Comparison of ENCODE assay signal across 14 mouse cellular contexts in genomic region chr9:56420892-56421601, GRCm38 (mm10). TPM values are rescaled to one million over a fixed set of nuclear protein-coding genes. Genes with fewer than 3 reads are reported as not detected.
DNase-seq lines count a peak whose midpoint lies in the region; ATAC-seq and TF ChIP-seq lines count a peak whose summit lies in the region.
"Had no signal": no experiment of that assay in that cellular context is flagged by ENCODE, and none has a peak within 500 bp of the region (broad histone marks: within the 10 kb centered on the region; RNA-seq: fewer than 3 reads in every experiment).

No protein-coding gene starts in this region.

- TF ChIP-seq CTCF in heart, postnatal 0 days (IDR thresholded peaks at IDR 0.05; ENCODE audit: low read depth): no peak
- TF ChIP-seq CTCF in hindbrain, postnatal 0 days (IDR thresholded peaks at IDR 0.05; ENCODE audit: low read depth): no peak

- peak overlapping the region; percentile 9; the same call in 1 of the 2 replicates for H3K27ac ChIP-seq in heart, postnatal 0 days (ENCODE audit: low read depth)
- no peak overlapping the region for H3K27ac ChIP-seq in neural tube, embryonic 13.5 days (replicated peaks)
- no peak overlapping the region for H3K27ac ChIP-seq in hindbrain, postnatal 0 days

- no peak for DNase-seq in heart, postnatal 0 days (ENCODE audit: low spot score)
- DNase-seq in heart, postnatal 10 days: no peak
- DNase-seq in neural tube, embryonic 10.5 days (ENCODE audit: extremely low spot score, low spot score): no peak
- DNase-seq in hindbrain, postnatal 0 days (ENCODE audit: low spot score): no peak
- no peak for DNase-seq in adrenal gland, adult 18-20 months (ENCODE audit: low spot score in 2 of 2)
- DNase-seq in lung, postnatal 36 days: no peak
- DNase-seq: cerebellum, adult 11-12 months; gastrocnemius, postnatal 25 days; kidney, postnatal 14 days; lung, postnatal 4 days; retina, postnatal 1 day had no signal

- H3K4me1 ChIP-seq in heart, postnatal 0 days (ENCODE audit: control insufficient read depth, insufficient read depth): peaks cover 47% of the 10 kb centered on the region
- H3K4me1 ChIP-seq in neural tube, embryonic 13.5 days (replicated peaks): peaks cover 60% of the 10 kb centered on the region
- H3K4me1 ChIP-seq in hindbrain, postnatal 0 days (ENCODE audit: insufficient read depth, low read length): peaks cover 22% of the 10 kb centered on the region; the same call in 1 of the 2 replicates

- WGBS in heart, postnatal 0 days: 45% methylated on average over 9 of the region's 9 CpGs
- 86% methylated on average over 9 of the region's 9 CpGs for WGBS in neural tube, embryonic 13.5 days
- WGBS in hindbrain, postnatal 0 days: 86% methylated on average over 9 of the region's 9 CpGs

- H3K4me2 ChIP-seq in heart, postnatal 0 days (ENCODE audit: low read depth, low read length): no peak overlapping the region
- H3K4me2 ChIP-seq in neural tube, embryonic 13.5 days: peak overlapping the region; percentile 9; the same call in 1 of the 2 replicates
- H3K4me2 ChIP-seq in hindbrain, postnatal 0 days (ENCODE audit: low read depth, low read length): no peak overlapping the region

- no peaks in the 10 kb centered on the region for H3K36me3 ChIP-seq in heart, postnatal 0 days (replicated peaks; ENCODE audit: control insufficient read depth, insufficient read depth, low read length)
- H3K36me3 ChIP-seq in neural tube, embryonic 13.5 days: no peaks in the 10 kb centered on the region
- no peaks in the 10 kb centered on the region for H3K36me3 ChIP-seq in hindbrain, postnatal 0 days (ENCODE audit: insufficient read depth, low read length)

- intact Hi-C loops in heart, postnatal 10 days (cut with DNase I): no loop called here

- no peak overlapping the region for H3K4me3 ChIP-seq in heart, postnatal 0 days (ENCODE audit: low read depth, low read length)
- H3K4me3 ChIP-seq in neural tube, embryonic 13.5 days: no peak overlapping the region
- H3K4me3 ChIP-seq in hindbrain, postnatal 0 days (ENCODE audit: low read length): no peak overlapping the region

- H3K9me3 ChIP-seq in heart, postnatal 0 days (replicated peaks; ENCODE audit: control insufficient read depth, low read length): no peaks in the 10 kb centered on the region
- H3K9me3 ChIP-seq in neural tube, embryonic 13.5 days: no peaks in the 10 kb centered on the region
- no peaks in the 10 kb centered on the region for H3K9me3 ChIP-seq in hindbrain, postnatal 0 days (ENCODE audit: low read length)

- H3K9ac ChIP-seq in heart, postnatal 0 days (replicated peaks; ENCODE audit: low read depth, low read length): no peak overlapping the region
- H3K9ac ChIP-seq in neural tube, embryonic 13.5 days: no peak overlapping the region
- H3K9ac ChIP-seq in hindbrain, postnatal 0 days (replicated peaks; ENCODE audit: low read length): 0 out of 2 replicates have a peak overlapping the region, but pooled peaks have one; percentile 10

- ATAC-seq in heart, postnatal 0 days (ENCODE audit: insufficient read depth, low read depth): no peak
- no peak for ATAC-seq in neural tube, embryonic 13.5 days (ENCODE audit: low read depth)
- ATAC-seq in hindbrain, postnatal 0 days: no peak
- ATAC-seq: intestine, postnatal 0 days; midbrain, embryonic 16.5 days had no signal

- TF ChIP-seq EP300 in heart, postnatal 0 days (IDR thresholded peaks at IDR 0.05; ENCODE audit: low read depth): no peak

- H3K27me3 ChIP-seq in heart, postnatal 0 days (ENCODE audit: control insufficient read depth, insufficient read depth, low read length): no peaks in the 10 kb centered on the region
- no peaks in the 10 kb centered on the region for H3K27me3 ChIP-seq in neural tube, embryonic 13.5 days
- no peaks in the 10 kb centered on the region for H3K27me3 ChIP-seq in hindbrain, postnatal 0 days (ENCODE audit: insufficient read depth, low read length)

RNA-seq across cellular contexts. Expression of gene Hmg20a, which starts 2.6 kb away (rescaled TPM):
- 28.6 and 30.1 TPM in 2 replicates for total RNA-seq in heart, postnatal 0 days (2014; rRNA removed; ENCODE audit: low replicate concordance)
- 31.5 and 34.3 TPM in 2 replicates for polyA plus RNA-seq in heart, postnatal 0 days (2015; fragmentation: Nextera tagmentation; extraction: Ambion mirVana)
- total RNA-seq in heart, postnatal 10 days (2021): 10 to 100 TPM; 32.9 to 36.3 TPM
- 80.4 and 85.6 TPM in 2 replicates for polyA plus RNA-seq in neural tube, embryonic 13.5 days (2015; fragmentation: Nextera tagmentation; extraction: Ambion mirVana)
- total RNA-seq in hindbrain, postnatal 0 days (2014; rRNA removed): 48.2 and 50.9 TPM in 2 replicates
- polyA plus RNA-seq in hindbrain, postnatal 0 days (2015; fragmentation: Nextera tagmentation; extraction: Ambion mirVana): 57.1 and 58.5 TPM in 2 replicates
- 10 to 100 TPM; 31.5 to 37.5 TPM for total RNA-seq in adrenal gland, adult 18-20 months (2021)

RNA-seq across cellular contexts. Expression of gene Peak1, which starts 3.2 kb away (rescaled TPM):
- total RNA-seq in heart, postnatal 0 days (2014; rRNA removed; ENCODE audit: low replicate concordance): 19.7 and 28.7 TPM in 2 replicates
- 7.3 and 8.1 TPM in 2 replicates for polyA plus RNA-seq in heart, postnatal 0 days (2015; fragmentation: Nextera tagmentation; extraction: Ambion mirVana)
- total RNA-seq in heart, postnatal 10 days (2021): 10 to 100 TPM; 44.6 to 53.4 TPM
- polyA plus RNA-seq in neural tube, embryonic 13.5 days (2015; fragmentation: Nextera tagmentation; extraction: Ambion mirVana): 6.9 and 7.0 TPM in 2 replicates
- 9.1 and 9.6 TPM in 2 replicates for total RNA-seq in hindbrain, postnatal 0 days (2014; rRNA removed)
- polyA plus RNA-seq in hindbrain, postnatal 0 days (2015; fragmentation: Nextera tagmentation; extraction: Ambion mirVana): 5.3 and 5.4 TPM in 2 replicates
- 10 to 100 TPM; 31.0 to 37.7 TPM for total RNA-seq in adrenal gland, adult 18-20 months (2021)
